Comparison of ENCODE assay signal across 8 mouse cellular contexts in genomic region chr10:61417672-61418071, GRCm38 (mm10). TPM values are rescaled to one million over a fixed set of nuclear protein-coding genes. Genes with fewer than 3 reads are reported as not detected.
A peak's percentile ranks its signal among the peaks of the same experiment; 100 is the strongest.
DNase-seq lines count a peak whose midpoint lies in the region; ATAC-seq and TF ChIP-seq lines count a peak whose summit lies in the region.

Nodal (plus strand) TSS chr10:61417972.

- peak within 1 kb of the TSS; percentile 49 for H3K4me3 ChIP-seq in heart, embryonic 11.5 days (ENCODE audit: low read depth, low read length)
- H3K4me3 ChIP-seq in E14TG2a.4 (replicated peaks; ENCODE audit: low read length) = peak within 1 kb of the TSS; percentile 97
- peak within 1 kb of the TSS; percentile 49 for H3K4me3 ChIP-seq in forebrain, embryonic 16.5 days (replicated peaks; ENCODE audit: low read length)
- H3K4me3 ChIP-seq in liver, embryonic 15.5 days (replicated peaks) = peak within 1 kb of the TSS; percentile 52

- no peaks in the 10 kb centered on the region for H3K9me3 ChIP-seq in heart, embryonic 11.5 days (replicated peaks; ENCODE audit: control insufficient read depth, low read length)
- no peaks in the 10 kb centered on the region for H3K9me3 ChIP-seq in E14TG2a.4 (ENCODE audit: low read length)
- H3K9me3 ChIP-seq in forebrain, embryonic 16.5 days (ENCODE audit: control insufficient read depth, low read length) = no peaks in the 10 kb centered on the region
- no peaks in the 10 kb centered on the region for H3K9me3 ChIP-seq in liver, embryonic 15.5 days (replicated peaks)

- H3K27me3 ChIP-seq in heart, embryonic 11.5 days (ENCODE audit: control insufficient read depth, insufficient read depth, low read length) = peaks cover 49% of the 10 kb centered on the region
- no peaks in the 10 kb centered on the region for H3K27me3 ChIP-seq in E14TG2a.4 (ENCODE audit: insufficient read depth, low read length)
- H3K27me3 ChIP-seq in forebrain, embryonic 16.5 days (replicated peaks; ENCODE audit: control insufficient read depth, insufficient read depth, low read length) = peaks cover 32% of the 10 kb centered on the region
- H3K27me3 ChIP-seq in liver, embryonic 15.5 days = peaks cover 57% of the 10 kb centered on the region

- no peaks in the 10 kb centered on the region for H3K36me3 ChIP-seq in heart, embryonic 11.5 days (ENCODE audit: control insufficient read depth, insufficient read depth, low read length)
- peaks cover 34% of the 10 kb centered on the region for H3K36me3 ChIP-seq in E14TG2a.4 (ENCODE audit: insufficient read depth, low read length)
- H3K36me3 ChIP-seq in forebrain, embryonic 16.5 days (ENCODE audit: control insufficient read depth, insufficient read depth) = no peaks in the 10 kb centered on the region
- no peaks in the 10 kb centered on the region for H3K36me3 ChIP-seq in liver, embryonic 15.5 days (replicated peaks)

- no peak for ATAC-seq in heart, embryonic 11.5 days (replicated peaks; ENCODE audit: insufficient number of reproducible peaks, low FRiP score, low TSS enrichment)
- ATAC-seq in forebrain, embryonic 16.5 days = peak; percentile 26; the same call in 1 of the 2 replicates
- ATAC-seq in liver, embryonic 15.5 days (ENCODE audit: insufficient read depth) = no peak

- intact Hi-C loops in heart, postnatal 14 days (cut with DNase I) = no loop called here

- DNase-seq in heart, postnatal 14 days = no peak
- no peak for DNase-seq in retina, embryonic 14.5 days (ENCODE audit: low spot score)
- no peak for DNase-seq in frontal cortex, postnatal 36 days (ENCODE audit: low spot score in 2 of 2)
- no peak for DNase-seq in kidney, adult 8-10 months

- peaks cover 16% of the 10 kb centered on the region for H3K4me1 ChIP-seq in heart, embryonic 11.5 days (ENCODE audit: control insufficient read depth, insufficient read depth, low read length)
- H3K4me1 ChIP-seq in E14TG2a.4 (replicated peaks; ENCODE audit: low read depth, low read length) = peaks cover 76% of the 10 kb centered on the region
- H3K4me1 ChIP-seq in forebrain, embryonic 16.5 days (replicated peaks; ENCODE audit: control insufficient read depth, insufficient read depth, low read length) = peaks cover 11% of the 10 kb centered on the region
- peaks cover 53% of the 10 kb centered on the region for H3K4me1 ChIP-seq in liver, embryonic 15.5 days (replicated peaks)

- 16% methylated on average over 10 of the region's 10 CpGs for WGBS in heart, embryonic 11.5 days (ENCODE audit: insufficient replicate concordance)
- WGBS in forebrain, embryonic 16.5 days = 36% methylated on average over 10 of the region's 10 CpGs
- 32% methylated on average over 10 of the region's 10 CpGs for WGBS in liver, embryonic 15.5 days (ENCODE audit: insufficient replicate concordance)

- no peak within 1 kb of the TSS for H3K9ac ChIP-seq in heart, embryonic 11.5 days (ENCODE audit: low read depth, low read length)
- peak within 1 kb of the TSS; percentile 59 for H3K9ac ChIP-seq in forebrain, embryonic 16.5 days (replicated peaks; ENCODE audit: low read depth, low read length)
- no peak within 1 kb of the TSS for H3K9ac ChIP-seq in liver, embryonic 15.5 days

- peak; percentile 26 for TF ChIP-seq CTCF in E14TG2a.4 (conservative IDR thresholded peaks at IDR 0.05; ENCODE audit: low read length)

- no peak within 1 kb of the TSS for H3K27ac ChIP-seq in heart, embryonic 11.5 days (ENCODE audit: low read depth, low read length)
- H3K27ac ChIP-seq in forebrain, embryonic 16.5 days (ENCODE audit: low read length) = no peak within 1 kb of the TSS
- H3K27ac ChIP-seq in liver, embryonic 15.5 days (replicated peaks) = no peak within 1 kb of the TSS

- H3K4me2 ChIP-seq in heart, embryonic 11.5 days = peak within 1 kb of the TSS; percentile 89
- peak within 1 kb of the TSS; percentile 87 for H3K4me2 ChIP-seq in forebrain, embryonic 16.5 days (ENCODE audit: low read length)
- H3K4me2 ChIP-seq in liver, embryonic 15.5 days = peak within 1 kb of the TSS; percentile 72

RNA-seq across cellular contexts. Expression of gene Nodal, which starts in this region (rescaled TPM):
- not detected in 2 replicates for polyA plus RNA-seq in heart, embryonic 11.5 days (2014; fragmentation: Nextera tagmentation; extraction: Ambion mirVana)
- under 1 TPM in 1 of 2 experiments, not detected in 1; 0.10 TPM for total RNA-seq in heart, postnatal 14 days (2021)
- polyA plus RNA-seq in forebrain, embryonic 16.5 days (2015; fragmentation: Nextera tagmentation; extraction: Ambion mirVana) = 0.10 and 0.15 TPM in 2 replicates
- polyA plus RNA-seq in liver, embryonic 15.5 days (2015; fragmentation: Nextera tagmentation; extraction: Ambion mirVana) = 0.55 and 0.56 TPM in 2 replicates

Comparison
In these comparisons a context has a peak if more than half of its experiments do, and no peak if none do; other contexts are left out.
1. Peak in ATAC-seq, H3K4me3 ChIP-seq, H3K9ac ChIP-seq and H3K4me2 ChIP-seq in forebrain, embryonic 16.5 days; RNA of the gene not detected or under 1 TPM.